Mouse (Mus musculus) E14TG2a.4 (cell line): ENCODE measurements around the gene Cuta.

Experiments used
- CTCF ChIP-seq: conservative IDR thresholded peaks from 2 replicates; pipeline ENCODE4 v1.5.1; 2014; ENCODE audit warnings: low read length
- NANOG ChIP-seq: IDR thresholded peaks from 2 replicates; pipeline ENCODE4 v1.6.1; 2014; ENCODE audit warnings: borderline replicate concordance, low read length, mixed read lengths
- POU5F1 ChIP-seq: IDR thresholded peaks from 2 replicates; pipeline ENCODE4 v1.6.1; 2014; ENCODE audit warnings: low read length, borderline replicate concordance

GRCm38 (mm10) chr17:26900916-26901315 is 38.5 kb downstream of the Cuta start:
- TF ChIP-seq CTCF (no peak), POU5F1 (no peak), NANOG (no peak)
